Mouse (Mus musculus) ES-E14 (cell line): ENCODE results near the gene Clic6. TPM values are rescaled to one million over a fixed set of nuclear protein-coding genes. Genes with fewer than 3 reads are reported as not detected.
A peak's percentile ranks its signal among the peaks of the same experiment; 100 is the strongest.

Experiments used
- DNase-seq: peaks from one replicate; pipeline ENCODE4 v3.0.0-alpha.2; 2013; ENCODE audit warnings: low read depth, low spot score
- H3K27ac ChIP-seq: 2 replicates; pipeline ENCODE4 v1.5.1; 2012; ENCODE audit warnings: low read depth, mild to moderate bottlenecking, low read length, moderate library complexity, mixed read lengths; ENCODE audit not compliant: poor library complexity, insufficient read depth, severe bottlenecking
- H3K36me3 ChIP-seq: 2 replicates; pipeline ENCODE4 v1.6.1; 2012; ENCODE audit warnings: mild to moderate bottlenecking, low read length, moderate library complexity, mixed read lengths; ENCODE audit not compliant: control insufficient read depth, poor library complexity, insufficient read depth, severe bottlenecking
- H3K4me1 ChIP-seq, 2 experiments: fragments of 150-350 bp in 1 of 2; sonication (generic) in 1 of 2; 2 replicates each; pipeline ENCODE4 v1.6.1; 2012; ENCODE audit warnings: low read length in 2 of 2, mild to moderate bottlenecking in 1 of 2, mixed read lengths in 1 of 2; ENCODE audit not compliant: control insufficient read depth in 2 of 2, insufficient read depth in 2 of 2, poor library complexity in 1 of 2
- H3K4me3 ChIP-seq, 2 experiments: fragments of 150-350 bp in 1 of 2; sonication (generic) in 1 of 2; 2 replicates each; pipeline ENCODE4 v1.5.1; 2012; ENCODE audit warnings: low read length in 2 of 2, low read depth in 1 of 2, mild to moderate bottlenecking in 1 of 2, mixed read lengths in 1 of 2; ENCODE audit not compliant: insufficient read depth in 1 of 2, poor library complexity in 1 of 2, severe bottlenecking in 1 of 2
- H3K9ac ChIP-seq: 2 replicates; pipeline ENCODE4 v1.6.1; 2012; ENCODE audit warnings: low read depth, mild to moderate bottlenecking, low read length, mixed read lengths; ENCODE audit not compliant: poor library complexity, insufficient read depth, severe bottlenecking
- H3K9me3 ChIP-seq: fragments of 150-350 bp; sonication (generic); 2 replicates; pipeline ENCODE4 v1.6.1; 2012; ENCODE audit warnings: low read depth, mild to moderate bottlenecking, low read length; ENCODE audit not compliant: control insufficient read depth, insufficient read depth
- CHD2 ChIP-seq: IDR thresholded peaks from 2 replicates; pipeline ENCODE4 v1.6.1; 2014; ENCODE audit warnings: mild to moderate bottlenecking, low read depth, low read length, inconsistent platforms
- HCFC1 ChIP-seq: IDR thresholded peaks from 2 replicates; pipeline ENCODE4 v1.6.1; 2012; ENCODE audit warnings: low read length, inconsistent platforms, borderline replicate concordance; ENCODE audit not compliant: insufficient read depth
- MAFK ChIP-seq: IDR thresholded peaks from 2 replicates; pipeline ENCODE4 v1.6.1; 2014; ENCODE audit warnings: mild to moderate bottlenecking, low read depth, low read length, inconsistent platforms; ENCODE audit not compliant: insufficient read depth
- ZC3H11A ChIP-seq: IDR thresholded peaks from 2 replicates; pipeline ENCODE4 v1.6.1; 2012; ENCODE audit warnings: low read depth, mild to moderate bottlenecking, inconsistent platforms, low read length, borderline replicate concordance
- ZNF384 ChIP-seq: IDR thresholded peaks from 2 replicates; pipeline ENCODE4 v1.6.1; 2012; ENCODE audit warnings: low read depth, low read length, inconsistent platforms
- in situ Hi-C, 2 experiments: fragments of 600-800 bp; cut with MboI; formaldehyde crosslinking; loops; one replicate each; pipeline ENCODE4 v1.15.1; 2025; ENCODE audit warnings: low sequenced_read_pairs in 2 of 2, inconsistent platforms in 1 of 2; ENCODE audit not compliant: unreplicated experiment in 2 of 2
- total RNA-seq: library from RNA; depleted of rRNA; stranded (reverse); fragments of 300-350 nt; gene quantifications from 2 replicates; pipeline ENCODE4 v1.2.3, GENCODE M21; 2012

Clic6 gene
- total RNA-seq, 1 experiment, result 1.0 TPM

- no peak overlapping the region for H3K4me3 ChIP-seq
- DNase-seq, result no peak
- peaks cover 0 to 6% of the 10 kb centered on the region in 2 experiments; a peak in 2 of 4 replicates for H3K4me1 ChIP-seq
- H3K36me3 ChIP-seq, result no peaks in the 10 kb centered on the region
- no peak overlapping the region for H3K9ac ChIP-seq
- no peak overlapping the region for H3K27ac ChIP-seq
- no peaks in the 10 kb centered on the region for H3K9me3 ChIP-seq
- in situ Hi-C loops, result no loop called here
- TF ChIP-seq ZNF384, result no peak
- no peak for TF ChIP-seq CHD2
- no peak for TF ChIP-seq MAFK
- TF ChIP-seq HCFC1, result no peak
- TF ChIP-seq ZC3H11A, result no peak
Measured at GRCm38 (mm10) chr16:92516139-92516538, 30.6 kb downstream of the Clic6 start.

GRCm38 (mm10) chr16:92518718-92519117, 33.2 kb downstream of the Clic6 start:
- Histone ChIP-seq H3K36me3 (no peaks in the 10 kb centered on the region), H3K9ac (no peak overlapping the region), H3K9me3 (no peaks in the 10 kb centered on the region), H3K27ac (no peak overlapping the region), H3K4me3 (no peak overlapping the region), H3K4me1 (peaks cover 0 to 6% of the 10 kb centered on the region in 2 experiments; a peak in 2 of 4 replicates)
- DNase-seq, result no peak
- TF ChIP-seq ZC3H11A (no peak), MAFK (no peak), HCFC1 (no peak), CHD2 (no peak), ZNF384 (no peak)
- in situ Hi-C loops, result no loop called here

- in situ Hi-C loops, result no loop called here
- TF ChIP-seq ZC3H11A, result 0 out of 2 replicates have a peak, but pooled peaks have one; percentile 71
- TF ChIP-seq HCFC1, result no peak
Measured at GRCm38 (mm10) chr16:92519820-92520492, 34.4 kb downstream of the Clic6 start.

GRCm38 (mm10) chr16:92523351-92523750, 37.8 kb downstream of the Clic6 start:
- no peak overlapping the region for H3K9ac ChIP-seq
- H3K36me3 ChIP-seq, result no peaks in the 10 kb centered on the region
- H3K27ac ChIP-seq, result no peak overlapping the region
- no peaks in the 10 kb centered on the region for H3K9me3 ChIP-seq
- TF ChIP-seq ZNF384 (no peak), HCFC1 (no peak), MAFK (no peak), ZC3H11A (no peak), CHD2 (no peak)
- DNase-seq, result no peak
- H3K4me1 ChIP-seq, result no peaks in the 10 kb centered on the region
- in situ Hi-C loops, result no loop called here
- no peak overlapping the region for H3K4me3 ChIP-seq

More at GRCm38 (mm10) chr16:92519820-92520492, 34.4 kb downstream of the Clic6 start:
- Histone ChIP-seq H3K36me3 (no peaks in the 10 kb centered on the region), H3K9ac (no peak overlapping the region), H3K4me3 (no peak overlapping the region), H3K27ac (no peak overlapping the region), H3K9me3 (no peaks in the 10 kb centered on the region), H3K4me1 (peaks cover 0 to 4% of the 10 kb centered on the region in 2 experiments; a peak in 2 of 4 replicates)
- peak; percentile 48 for DNase-seq
